Mouse (Mus musculus) heart, embryonic 10.5 days (tissue): ENCODE measurements around the gene Rplp1. TPM values are rescaled to one million over a fixed set of nuclear protein-coding genes. Genes with fewer than 3 reads are reported as not detected.

Experiments used
- DNase-seq: peaks from one replicate; pipeline ENCODE4 v3.0.0-alpha.2; 2017; ENCODE audit warnings: low spot score
- H3K27ac ChIP-seq: fragments of 300-500 bp; sonication (generic); 2 replicates; pipeline ENCODE4 v1.5.1; 2016; ENCODE audit warnings: mild to moderate bottlenecking
- H3K27me3 ChIP-seq: fragments of 300-500 bp; sonication (generic); 2 replicates; pipeline ENCODE4 v1.6.1; 2016; ENCODE audit warnings: mild to moderate bottlenecking; ENCODE audit not compliant: poor library complexity, insufficient read depth, severe bottlenecking
- H3K36me3 ChIP-seq: fragments of 300-500 bp; sonication (generic); 2 replicates; pipeline ENCODE4 v1.6.1; 2016; ENCODE audit warnings: mild to moderate bottlenecking, moderate library complexity
- H3K4me1 ChIP-seq: fragments of 300-500 bp; sonication (generic); 2 replicates; pipeline ENCODE4 v1.6.1; 2016; ENCODE audit warnings: mild to moderate bottlenecking
- H3K4me3 ChIP-seq: fragments of 300-500 bp; sonication (generic); 2 replicates; pipeline ENCODE4 v1.5.1; 2016; ENCODE audit warnings: mild to moderate bottlenecking, moderate library complexity
- H3K9me3 ChIP-seq: fragments of 300-500 bp; sonication (generic); 2 replicates; pipeline ENCODE4 v1.6.1; 2016; ENCODE audit warnings: mild to moderate bottlenecking, moderate library complexity
- WGBS: fragments of 180-500 bp; shearing (Covaris S2); methylation state at CpG from one replicate; pipeline ENCODE4 v1.1.7; 2016; 5-methylcytosine and 5-hydroxymethylcytosine counted together
- polyA plus RNA-seq: library from polyadenylated mRNA; unstranded; fragments of >200 nt; fragmentation: Nextera tagmentation; extraction: Ambion mirVana; gene quantifications from 2 replicates; pipeline ENCODE4 v1.2.1, GENCODE M21; 2016

Gene Rplp1
- polyA plus RNA-seq, 1 experiment from 2014 or later, result 968 TPM

DNA sequence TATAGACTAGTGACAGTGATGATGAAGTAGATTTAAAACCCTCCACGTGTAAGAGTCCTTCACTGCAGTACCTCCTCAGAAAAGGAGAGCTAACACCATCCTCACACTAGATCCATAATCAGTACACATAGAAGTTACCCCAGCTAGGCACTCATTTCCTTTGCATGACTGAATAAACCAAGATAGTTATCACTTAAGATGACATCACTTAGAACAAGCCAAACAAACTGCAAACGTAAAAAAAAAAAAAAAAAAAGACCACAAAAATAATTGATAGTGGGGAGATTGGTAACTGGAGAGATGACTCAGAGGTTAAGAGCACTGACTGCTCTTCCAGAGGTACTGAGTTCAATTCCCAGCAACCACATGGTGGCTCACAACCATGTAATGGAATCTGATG is 19.0 kb upstream of the Rplp1 start:
- H3K27me3 ChIP-seq, result no peaks in the 10 kb centered on the region
- H3K27ac ChIP-seq, result no peak overlapping the region
- 78% methylated on average over 2 of the region's 2 CpGs for WGBS
- H3K4me1 ChIP-seq, result no peaks in the 10 kb centered on the region
- no peaks in the 10 kb centered on the region for H3K9me3 ChIP-seq
- peaks cover 94% of the 10 kb centered on the region for H3K36me3 ChIP-seq
- DNase-seq, result no peak
- no peak overlapping the region for H3K4me3 ChIP-seq

DNA sequence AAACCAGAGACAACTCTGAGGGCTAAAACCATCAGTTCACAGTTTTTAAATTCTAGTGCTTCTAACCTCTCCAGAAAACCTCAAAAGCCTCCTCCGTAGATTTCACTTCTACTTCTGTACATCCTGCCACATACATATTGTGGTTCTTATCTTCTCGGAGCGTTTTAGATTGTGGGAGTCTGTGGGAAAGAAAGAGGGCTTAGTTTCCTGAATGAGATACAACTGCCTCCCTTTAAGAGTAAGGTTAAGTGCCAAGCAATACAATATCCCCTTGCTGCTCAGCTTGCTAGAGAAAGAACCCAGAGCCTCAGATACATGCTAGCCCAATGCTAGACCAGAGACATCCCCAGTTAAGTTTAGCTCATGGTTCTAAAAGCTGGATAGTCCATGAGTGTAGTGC is 17.7 kb upstream of the Rplp1 start:
- peaks cover 94% of the 10 kb centered on the region for H3K36me3 ChIP-seq
- H3K9me3 ChIP-seq, result no peaks in the 10 kb centered on the region
- H3K4me1 ChIP-seq, result no peaks in the 10 kb centered on the region
- H3K4me3 ChIP-seq, result no peak overlapping the region
- H3K27ac ChIP-seq, result no peak overlapping the region
- DNase-seq, result no peak
- H3K27me3 ChIP-seq, result no peaks in the 10 kb centered on the region
- WGBS, result 72% methylated on average over 3 of the region's 3 CpGs

DNA sequence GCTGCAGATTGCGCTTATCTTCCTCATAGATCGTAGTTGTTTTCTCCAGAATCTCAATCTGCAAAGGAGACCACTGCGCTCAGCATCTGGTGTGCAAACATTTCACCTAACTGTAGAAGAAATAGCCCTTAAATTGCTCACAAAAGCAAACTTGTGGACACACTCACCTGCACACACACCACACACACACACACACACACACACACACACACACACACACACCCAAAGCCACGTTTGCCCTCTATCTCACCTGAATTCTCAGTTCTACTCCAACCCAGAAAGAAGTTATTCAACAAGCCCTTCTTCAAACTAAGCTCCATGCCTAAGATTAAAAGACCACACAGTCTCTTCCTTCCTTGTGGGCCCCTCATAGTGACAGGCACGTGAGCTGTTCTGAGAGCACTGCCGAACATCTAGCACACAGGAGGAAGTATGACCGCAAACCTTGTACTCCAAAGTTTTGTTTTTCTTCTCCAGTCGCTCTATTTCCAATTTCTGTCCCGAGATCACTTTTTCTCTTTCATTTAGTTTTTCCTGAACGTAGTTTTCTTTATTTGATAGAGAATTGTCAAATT is 10.8 kb upstream of the Rplp1 start:
- 92% methylated on average over 10 of the region's 10 CpGs for WGBS
- H3K4me1 ChIP-seq, result no peaks in the 10 kb centered on the region
- H3K4me3 ChIP-seq, result no peak overlapping the region
- peaks cover 99% of the 10 kb centered on the region for H3K36me3 ChIP-seq
- no peak overlapping the region for H3K27ac ChIP-seq
- H3K9me3 ChIP-seq, result no peaks in the 10 kb centered on the region
- H3K27me3 ChIP-seq, result no peaks in the 10 kb centered on the region
- DNase-seq, result no peak

DNA sequence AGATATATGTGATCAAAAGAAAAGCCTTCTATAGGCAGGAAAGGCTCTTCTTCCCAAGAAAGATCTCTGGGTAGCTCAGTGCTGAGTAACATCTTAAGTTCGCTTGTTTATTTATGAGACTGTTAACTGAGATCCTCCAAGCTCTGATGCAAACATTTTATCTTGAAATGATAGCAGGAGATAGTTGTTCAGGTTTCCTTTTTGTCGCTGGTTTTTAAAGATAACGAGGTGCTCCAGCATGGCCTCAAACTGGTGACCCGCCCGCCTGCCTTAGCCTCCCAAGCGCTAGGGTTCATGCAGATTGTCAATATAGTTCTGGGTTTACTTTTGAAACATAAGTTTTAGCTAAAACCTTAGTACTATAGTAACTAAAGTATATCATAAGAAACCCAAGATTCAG is 6.0 kb upstream of the Rplp1 start:
- WGBS, result 76% methylated on average over 6 of the region's 6 CpGs
- Histone ChIP-seq H3K36me3 (peaks cover 86% of the 10 kb centered on the region), H3K9me3 (no peaks in the 10 kb centered on the region), H3K27ac (no peak overlapping the region), H3K4me1 (no peaks in the 10 kb centered on the region; the same call in 1 of the 2 replicates), H3K4me3 (no peak overlapping the region), H3K27me3 (no peaks in the 10 kb centered on the region)
- DNase-seq, result no peak

DNA sequence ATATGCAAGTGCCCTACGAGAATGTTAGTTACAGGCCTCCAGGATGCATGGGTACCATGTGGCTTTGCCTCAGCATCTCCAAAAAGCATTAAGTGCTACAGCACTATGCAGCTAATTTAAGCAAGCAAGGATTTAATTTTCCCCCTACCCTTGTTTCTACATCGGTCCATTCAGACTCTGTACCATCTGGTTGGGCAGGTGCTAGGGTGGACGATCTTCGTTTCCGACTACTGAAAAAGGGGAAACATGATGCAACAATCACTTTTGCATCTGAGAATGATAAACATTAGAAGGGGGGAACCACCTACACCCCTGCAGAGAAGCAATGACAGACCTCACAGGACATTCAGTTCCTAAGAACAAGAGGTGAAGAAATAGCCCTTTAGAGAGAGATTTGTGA is 5.1 kb upstream of the Rplp1 start:
- 90% methylated on average over 5 of the region's 5 CpGs for WGBS

DNA sequence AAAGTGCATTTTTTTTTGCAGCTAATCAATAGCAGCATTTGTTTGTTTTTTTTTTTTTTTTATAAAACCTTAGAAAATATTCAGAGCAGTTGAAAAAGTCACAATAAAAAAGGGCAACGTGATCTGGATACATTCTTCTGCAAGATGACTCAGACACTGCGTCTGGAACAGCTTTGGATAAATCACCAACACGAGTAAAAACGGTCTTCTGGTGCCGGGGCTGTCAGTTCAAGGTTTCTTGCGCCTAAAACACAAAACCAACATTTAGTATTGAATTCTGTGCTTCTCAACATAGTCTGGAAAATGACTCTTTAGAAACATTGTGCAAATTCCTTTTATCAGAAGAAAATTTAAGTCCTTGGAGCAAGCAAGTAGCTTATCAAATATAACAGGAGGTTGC is 3.1 kb upstream of the Rplp1 start:
- H3K36me3 ChIP-seq, result peaks cover 71% of the 10 kb centered on the region
- 91% methylated on average over 6 of the region's 6 CpGs for WGBS
- no peaks in the 10 kb centered on the region for H3K27me3 ChIP-seq
- no peak for DNase-seq
- H3K27ac ChIP-seq, result no peak overlapping the region
- H3K4me1 ChIP-seq, result peaks cover 12% of the 10 kb centered on the region; the same call in 1 of the 2 replicates
- no peaks in the 10 kb centered on the region for H3K9me3 ChIP-seq
- no peak overlapping the region for H3K4me3 ChIP-seq

More for the DNA sequence above, 5.1 kb upstream of the Rplp1 start:
- no peak for DNase-seq
- no peak overlapping the region for H3K27ac ChIP-seq
- H3K4me1 ChIP-seq, result peaks cover 3% of the 10 kb centered on the region; the same call in 1 of the 2 replicates
- no peak overlapping the region for H3K4me3 ChIP-seq
- peaks cover 77% of the 10 kb centered on the region for H3K36me3 ChIP-seq
- no peaks in the 10 kb centered on the region for H3K9me3 ChIP-seq
- H3K27me3 ChIP-seq, result no peaks in the 10 kb centered on the region

DNA sequence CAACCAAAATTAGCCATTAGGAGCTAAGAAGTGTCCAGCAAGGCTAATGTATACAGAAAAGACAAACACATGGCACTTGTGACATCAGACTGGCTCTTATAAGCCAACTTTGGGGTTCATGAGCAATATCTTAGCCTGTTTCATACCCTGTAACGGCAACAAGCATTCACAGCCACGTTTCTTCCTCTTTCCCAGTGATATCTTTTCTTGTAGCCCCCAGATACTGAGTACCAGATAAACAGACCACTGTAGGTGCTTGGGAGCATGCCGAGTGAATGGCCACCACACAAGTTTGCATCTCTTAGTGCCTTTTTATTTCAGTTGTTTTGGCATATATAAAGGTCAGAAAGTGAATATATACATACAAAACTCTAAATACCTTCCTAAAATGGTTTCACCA is 2.6 kb upstream of the Rplp1 start:
- Histone ChIP-seq H3K4me1 (peaks cover 13% of the 10 kb centered on the region; the same call in 1 of the 2 replicates), H3K9me3 (no peaks in the 10 kb centered on the region), H3K27ac (no peak overlapping the region), H3K27me3 (no peaks in the 10 kb centered on the region), H3K4me3 (no peak overlapping the region), H3K36me3 (peaks cover 71% of the 10 kb centered on the region)
- no peak for DNase-seq
- WGBS, result 88% methylated on average over 3 of the region's 3 CpGs

DNA sequence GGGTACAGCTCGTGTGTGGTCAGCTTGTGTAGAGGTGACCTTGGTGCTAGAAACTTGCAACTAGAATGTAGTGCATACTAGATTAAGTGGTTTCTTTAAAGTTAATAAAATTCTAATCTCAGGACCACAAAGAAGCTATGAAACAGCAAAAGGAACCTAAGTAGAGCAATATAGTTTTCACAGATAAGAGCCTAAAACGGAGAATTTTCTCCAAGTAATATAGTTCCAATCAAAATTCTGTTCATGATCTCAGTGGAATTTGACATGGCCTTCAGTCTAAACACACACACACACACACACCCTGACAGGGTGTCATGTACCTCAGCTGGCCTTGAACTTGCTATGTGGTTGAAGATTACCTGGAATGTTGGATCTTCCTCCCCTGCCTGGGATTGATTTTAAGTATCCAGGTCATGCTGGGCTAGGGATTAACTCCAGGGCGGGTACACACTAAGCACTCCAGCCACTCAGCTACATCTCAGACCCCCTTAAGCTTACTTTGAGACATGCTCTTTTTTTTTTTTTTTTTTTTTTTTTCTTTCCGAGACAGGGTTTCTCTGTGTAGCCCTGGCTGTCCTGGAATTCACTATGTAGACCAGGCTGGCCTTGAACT is 1.2 kb upstream of the Rplp1 start:
- peak overlapping the region; percentile 93 for H3K4me3 ChIP-seq
- peaks cover 61% of the 10 kb centered on the region for H3K36me3 ChIP-seq
- no peak for DNase-seq
- peak overlapping the region; percentile 91 for H3K27ac ChIP-seq
- H3K9me3 ChIP-seq, result no peaks in the 10 kb centered on the region
- H3K27me3 ChIP-seq, result no peaks in the 10 kb centered on the region
- WGBS, result 53% methylated on average over 4 of the region's 4 CpGs
- peaks cover 19% of the 10 kb centered on the region for H3K4me1 ChIP-seq

DNA sequence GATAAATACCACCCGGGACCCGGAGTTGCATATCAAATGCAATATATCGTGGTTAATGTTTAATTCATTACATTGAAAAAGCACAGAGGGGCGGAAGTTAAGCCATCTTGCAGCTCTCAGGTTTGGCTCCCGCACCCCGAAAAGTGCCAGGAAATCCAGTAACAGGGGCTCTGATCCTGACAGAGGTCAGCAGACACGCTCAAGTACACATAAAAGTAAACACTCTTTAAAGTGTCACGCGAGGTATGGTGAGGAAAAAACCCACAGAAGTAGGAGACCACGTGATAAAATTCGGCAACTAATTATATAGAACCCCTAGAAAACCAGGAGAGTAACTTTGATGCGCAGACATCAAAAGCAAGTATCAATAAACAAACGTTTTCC is 567 bp upstream of the Rplp1 start:
- H3K27ac ChIP-seq, result peak overlapping the region; percentile 91
- no peak for DNase-seq
- no peaks in the 10 kb centered on the region for H3K9me3 ChIP-seq
- 3% methylated on average over 13 of the region's 13 CpGs for WGBS
- H3K4me3 ChIP-seq, result peak overlapping the region; percentile 93
- peaks cover 20% of the 10 kb centered on the region for H3K4me1 ChIP-seq
- no peaks in the 10 kb centered on the region for H3K27me3 ChIP-seq
- H3K36me3 ChIP-seq, result peaks cover 55% of the 10 kb centered on the region

DNA sequence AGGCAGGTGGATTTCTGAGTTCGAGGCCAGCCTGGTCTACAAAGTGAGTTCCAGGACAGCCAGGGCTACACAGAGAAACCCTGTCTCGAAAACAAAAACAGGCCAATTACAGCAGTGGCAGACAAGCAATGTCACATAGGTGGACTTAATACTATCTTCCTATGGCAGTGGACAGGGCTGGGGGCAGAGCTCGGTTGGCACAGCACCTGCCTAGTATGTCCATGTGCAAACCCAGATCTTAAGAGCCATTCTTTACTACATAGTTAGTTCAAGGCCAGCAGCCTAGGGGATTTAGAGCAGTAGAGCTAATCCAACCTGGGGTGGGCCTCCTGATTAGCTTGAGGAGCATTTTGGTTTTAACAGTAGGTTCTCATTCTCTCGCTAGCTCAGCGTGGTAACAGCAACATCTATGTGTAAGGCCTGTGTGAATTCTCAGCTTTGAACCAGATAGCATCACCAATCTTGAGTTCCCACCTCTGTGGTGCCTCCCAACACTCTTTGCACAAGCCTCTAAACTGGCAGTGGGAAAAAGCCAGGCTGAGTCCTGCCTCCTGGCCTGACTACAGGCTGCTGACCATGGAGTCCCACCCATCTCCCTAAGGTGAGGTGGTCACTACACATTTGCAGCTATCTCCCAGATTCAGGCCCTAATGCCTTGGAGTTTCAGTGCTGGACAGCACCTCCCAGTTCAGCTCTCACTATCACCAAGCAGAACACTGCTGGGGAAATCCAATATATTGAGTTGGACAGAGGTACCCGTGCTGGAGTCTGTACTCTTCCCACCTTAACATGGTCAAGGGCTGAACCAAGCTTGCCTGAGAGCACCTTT is 2.8 kb downstream of the Rplp1 start:
- no peak overlapping the region for H3K4me3 ChIP-seq

DNA sequence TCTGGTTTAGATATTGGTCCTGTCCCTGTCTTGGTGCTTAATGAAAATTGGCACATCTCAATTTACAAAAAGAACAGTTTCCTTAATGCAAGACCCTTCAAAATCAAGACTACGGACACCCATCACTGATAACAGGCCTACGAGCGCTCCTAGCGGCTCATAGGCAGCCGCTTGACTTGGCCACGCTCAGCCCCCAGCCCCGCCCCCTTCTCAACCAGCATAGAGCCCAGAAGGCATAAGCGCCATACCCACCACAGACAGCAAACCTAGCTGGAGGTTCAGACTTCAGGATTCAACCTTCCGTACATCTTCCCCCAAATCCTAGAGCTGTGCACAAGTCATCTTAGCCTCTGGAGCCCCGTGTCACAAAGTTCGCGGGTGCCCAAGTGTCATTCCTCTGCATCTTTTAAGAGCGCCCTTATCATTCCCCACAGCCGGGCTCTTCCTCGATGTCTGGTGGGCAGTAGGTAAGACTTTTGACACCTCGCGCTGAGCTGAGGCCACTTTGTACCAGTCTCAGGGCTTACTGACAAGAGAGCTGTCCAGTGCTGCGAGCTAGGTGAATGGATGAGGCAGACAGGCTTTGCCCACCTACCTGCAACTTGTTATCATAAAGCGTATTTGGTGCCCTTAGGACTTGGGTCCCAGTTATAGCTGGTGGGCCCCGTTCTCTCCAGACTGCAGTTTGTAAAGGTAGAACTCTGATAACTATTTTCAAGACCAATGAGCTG is 3.7 kb downstream of the Rplp1 start:
- DNase-seq, result peak; percentile 81
- WGBS, result 27% methylated on average over 20 of the region's 20 CpGs
- H3K9me3 ChIP-seq, result no peaks in the 10 kb centered on the region

More for the DNA sequence above, 2.8 kb downstream of the Rplp1 start:
- peaks cover 20% of the 10 kb centered on the region for H3K4me1 ChIP-seq
- peaks cover 23% of the 10 kb centered on the region for H3K36me3 ChIP-seq
- H3K27ac ChIP-seq, result no peak overlapping the region
- peak; percentile 74 for DNase-seq
- no peaks in the 10 kb centered on the region for H3K9me3 ChIP-seq
- WGBS, result 57% methylated on average over 6 of the region's 6 CpGs
- H3K27me3 ChIP-seq, result no peaks in the 10 kb centered on the region

DNA sequence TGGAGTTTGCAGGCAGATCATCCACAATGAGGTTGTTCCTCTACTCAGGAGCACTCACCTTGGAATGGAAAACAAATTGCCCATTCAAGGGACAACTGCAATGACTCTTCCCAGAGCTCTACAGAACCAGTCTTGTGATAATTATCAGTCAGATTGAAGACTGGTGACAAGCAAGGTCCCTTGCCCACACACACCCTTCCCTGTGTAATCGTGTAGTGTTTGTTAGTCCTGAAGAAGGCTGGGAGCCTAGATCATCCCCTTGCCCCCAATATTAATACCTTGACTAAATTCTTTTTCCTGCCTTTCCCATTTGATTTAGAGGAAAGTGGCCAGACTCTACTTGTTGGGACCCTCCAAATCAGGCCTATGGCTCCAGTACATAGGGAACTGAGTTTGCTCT is 4.7 kb downstream of the Rplp1 start:
- Histone ChIP-seq H3K27me3 (no peaks in the 10 kb centered on the region), H3K9me3 (no peaks in the 10 kb centered on the region), H3K4me3 (no peak overlapping the region), H3K36me3 (peaks cover 22% of the 10 kb centered on the region), H3K4me1 (peaks cover 17% of the 10 kb centered on the region), H3K27ac (no peak overlapping the region)
- WGBS, result 74% methylated on average over 1 of the region's 1 CpGs
- DNase-seq, result no peak

More for the DNA sequence above, 3.7 kb downstream of the Rplp1 start:
- Histone ChIP-seq H3K4me3 (no peak overlapping the region), H3K4me1 (peaks cover 20% of the 10 kb centered on the region), H3K36me3 (peaks cover 22% of the 10 kb centered on the region), H3K27ac (no peak overlapping the region), H3K27me3 (no peaks in the 10 kb centered on the region)
